Comparison of ENCODE assay signal across 29 mouse cellular contexts in genomic region chr19:40317001-40317400, GRCm38 (mm10). TPM values are rescaled to one million over a fixed set of nuclear protein-coding genes. Genes with fewer than 3 reads are reported as not detected.
DNase-seq lines count a peak whose midpoint lies in the region; ATAC-seq lines count a peak whose summit lies in the region.
"Had no signal": no experiment of that assay in that cellular context is flagged by ENCODE, and none has a peak within 500 bp of the region (broad histone marks: within the 10 kb centered on the region; RNA-seq: fewer than 3 reads in every experiment).

No protein-coding gene starts in this region.

- no peaks in the 10 kb centered on the region for H3K27me3 ChIP-seq in heart, embryonic 12.5 days (replicated peaks)
- no peaks in the 10 kb centered on the region for H3K27me3 ChIP-seq in heart, embryonic 16.5 days (ENCODE audit: control insufficient read depth, insufficient read depth, low read length)
- H3K27me3 ChIP-seq: CH12.LX; embryonic facial prominence, embryonic 13.5 days; embryonic facial prominence, embryonic 15.5 days; forebrain, embryonic 12.5 days; Patski had no signal

- no peaks in the 10 kb centered on the region for H3K9me3 ChIP-seq in heart, embryonic 12.5 days (replicated peaks)
- H3K9me3 ChIP-seq in heart, embryonic 16.5 days (replicated peaks; ENCODE audit: control insufficient read depth, low read length): no peaks in the 10 kb centered on the region
- H3K9me3 ChIP-seq: embryonic facial prominence, embryonic 13.5 days; embryonic facial prominence, embryonic 15.5 days; forebrain, embryonic 10.5 days; forebrain, embryonic 12.5 days; G1E had no signal

- H3K9ac ChIP-seq in heart, embryonic 12.5 days: no peak overlapping the region
- no peak overlapping the region for H3K9ac ChIP-seq in heart, embryonic 16.5 days (ENCODE audit: low read length)
- H3K9ac ChIP-seq: embryonic facial prominence, embryonic 13.5 days; embryonic facial prominence, embryonic 15.5 days; forebrain, embryonic 12.5 days had no signal

- no peak overlapping the region for H3K4me3 ChIP-seq in heart, embryonic 12.5 days
- no peak overlapping the region for H3K4me3 ChIP-seq in heart, embryonic 16.5 days (ENCODE audit: low read length)
- no peak overlapping the region for H3K4me3 ChIP-seq in brown adipose tissue, adult 24 weeks (ENCODE audit: insufficient read depth, low read depth, low read length)
- H3K4me3 ChIP-seq: embryonic facial prominence, embryonic 13.5 days; embryonic facial prominence, embryonic 15.5 days; erythroblast, embryonic 14.5 days; forebrain, embryonic 10.5 days; forebrain, embryonic 12.5 days had no signal

- intact Hi-C loops in heart, postnatal 36 days (cut with DNase I): no loop called here

- peak; percentile 43; the same call in 1 of the 2 replicates for ATAC-seq in heart, embryonic 12.5 days (ENCODE audit: insufficient number of reproducible peaks, low FRiP score)
- 0 out of 2 replicates have a peak, but pooled peaks have one; percentile 38 for ATAC-seq in heart, embryonic 16.5 days (replicated peaks; ENCODE audit: extremely low read depth, insufficient read depth, low FRiP score)
- ATAC-seq: activated CD4-positive, CD25-positive, alpha-beta regulatory T cell, adult 4 months; CD4-positive, CD25-positive, alpha-beta regulatory T cell, adult 4 months; forebrain, embryonic 14.5 days; Patski had no signal

- DNase-seq in heart, adult 11 months: peak; percentile 94
- DNase-seq in heart, postnatal 4 days: no peak
- no peak for DNase-seq in heart, postnatal 36 days
- DNase-seq in heart, adult 9 months (ENCODE audit: low spot score in 2 of 2): no peak
- DNase-seq: adrenal gland, adult 8-10 months; adrenal gland, postnatal 14 days; adrenal gland, postnatal 36 days; B cell, adult 2 months; cerebellum, adult 11 months; cerebellum, adult 18-20 months; cerebellum, adult 8-10 months; cerebellum, adult 9-11 months; cerebellum, postnatal 14 days; cerebellum, postnatal 36 days; embryo, embryonic 11 days had no signal

- H3K4me2 ChIP-seq in heart, embryonic 12.5 days: no peak overlapping the region
- H3K4me2 ChIP-seq in heart, embryonic 16.5 days (ENCODE audit: low read depth, low read length): no peak overlapping the region
- H3K4me2 ChIP-seq: embryonic facial prominence, embryonic 13.5 days; embryonic facial prominence, embryonic 15.5 days; forebrain, embryonic 12.5 days had no signal

- peaks cover 24% of the 10 kb centered on the region for H3K4me1 ChIP-seq in heart, embryonic 12.5 days (replicated peaks)
- H3K4me1 ChIP-seq in heart, embryonic 16.5 days (ENCODE audit: control insufficient read depth, insufficient read depth, low read length): peaks cover 10% of the 10 kb centered on the region
- no peaks in the 10 kb centered on the region for H3K4me1 ChIP-seq in brown adipose tissue, adult 24 weeks (ENCODE audit: control insufficient read depth, insufficient read depth, insufficient read length, low read length)
- H3K4me1 ChIP-seq: embryonic facial prominence, embryonic 13.5 days; embryonic facial prominence, embryonic 15.5 days; forebrain, embryonic 12.5 days had no signal

- 50% methylated on average over 4 of the region's 4 CpGs for WGBS in heart, embryonic 12.5 days
- 55% methylated on average over 4 of the region's 4 CpGs for WGBS in heart, embryonic 16.5 days

- peaks cover 53% of the 10 kb centered on the region for H3K36me3 ChIP-seq in heart, embryonic 12.5 days
- peaks cover 37% of the 10 kb centered on the region for H3K36me3 ChIP-seq in heart, embryonic 16.5 days (ENCODE audit: control insufficient read depth, insufficient read depth)
- H3K36me3 ChIP-seq: embryonic facial prominence, embryonic 13.5 days; embryonic facial prominence, embryonic 15.5 days; forebrain, embryonic 10.5 days had no signal

- H3K27ac ChIP-seq in heart, embryonic 12.5 days (ENCODE audit: poor library complexity, severe bottlenecking): no peak overlapping the region
- no peak overlapping the region for H3K27ac ChIP-seq in heart, embryonic 16.5 days (ENCODE audit: low read length)
- H3K27ac ChIP-seq in brown adipose tissue, adult 24 weeks (replicated peaks; ENCODE audit: low read depth, low read length): peak overlapping the region; percentile 59; the same call in 1 of the 2 replicates
- H3K27ac ChIP-seq: embryonic facial prominence, embryonic 13.5 days; embryonic facial prominence, embryonic 15.5 days; forebrain, embryonic 10.5 days; forebrain, embryonic 12.5 days had no signal

RNA-seq across cellular contexts. Expression of gene Pdlim1, which starts 45.4 kb away (rescaled TPM):
- total RNA-seq in heart, postnatal 4 days (2021): 100 to 1,000 TPM; 266 to 281 TPM
- 311 and 316 TPM in 2 replicates for polyA plus RNA-seq in heart, embryonic 12.5 days (2016; fragmentation: Nextera tagmentation; extraction: Ambion mirVana)
- total RNA-seq in heart, postnatal 36 days (2021): 100 to 1,000 TPM; 148 to 150 TPM
- polyA plus RNA-seq in heart, embryonic 16.5 days (2015; fragmentation: Nextera tagmentation; extraction: Ambion mirVana): 267 and 270 TPM in 2 replicates
- 14.0 and 20.5 TPM in 2 replicates for polyA plus RNA-seq in brown adipose tissue, adult 24 weeks (2012; ENCODE audit: insufficient read depth, insufficient read length, missing spikeins)
- polyA plus RNA-seq: G1E had no signal

Comparison
In these comparisons a context has a peak if more than half of its experiments do, and no peak if none do; other contexts are left out.
1. RNA of gene Pdlim1, which starts 45.4 kb away (polyA plus RNA-seq): 311 to 316 TPM in heart, embryonic 12.5 days and 267 to 270 TPM in heart, embryonic 16.5 days; 14.0 to 20.5 TPM in brown adipose tissue, adult 24 weeks; every median in the first group is over 10 times any median in the second.